Mouse (Mus musculus): Measurements from ENCODE around the gene Lhfpl2.

Gene Lhfpl2

DNA sequence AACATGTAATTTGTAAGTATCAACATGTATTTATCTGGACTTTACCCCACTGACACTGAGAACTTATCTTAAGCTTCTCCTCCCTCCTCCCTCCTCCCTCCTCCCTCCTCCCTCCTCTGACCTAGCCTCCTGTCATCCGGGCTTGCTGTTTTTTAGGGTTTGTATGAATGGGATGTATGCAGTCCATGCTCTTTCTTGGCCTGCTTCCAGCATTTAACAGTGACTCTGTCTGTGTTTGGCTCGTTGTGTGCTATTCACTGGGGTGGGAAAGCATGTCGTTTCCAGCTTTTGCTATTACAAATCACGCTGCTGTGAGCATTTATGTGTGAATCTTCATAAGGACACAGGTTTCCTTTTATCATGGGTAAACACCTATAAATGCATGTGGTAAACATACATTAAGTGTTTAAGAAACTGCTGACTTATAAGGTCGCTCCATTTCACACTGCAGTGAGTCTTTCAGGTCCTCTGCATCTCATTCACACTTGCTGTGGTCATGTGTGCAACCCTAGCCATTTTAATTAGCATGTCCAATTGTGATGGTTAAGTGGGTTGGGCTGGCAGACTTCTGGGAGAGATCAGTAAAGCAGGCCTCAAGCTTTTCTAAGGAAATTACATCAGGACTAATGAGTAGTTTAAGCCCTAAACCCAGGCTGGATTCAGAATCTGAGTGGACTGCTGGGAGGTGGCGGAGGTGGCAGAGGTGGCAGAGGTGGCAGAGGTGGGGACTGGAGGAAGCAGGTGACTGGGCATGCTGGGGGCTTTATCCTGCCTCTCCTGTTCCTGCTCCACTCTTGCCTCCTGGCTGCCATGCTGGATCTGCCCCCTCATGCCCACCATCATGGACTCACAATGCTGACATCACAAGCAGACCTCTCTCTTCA, 153.9 kb downstream of the Lhfpl2 start:
- in situ Hi-C loops (cut with MseI, MboI) = no loop called here

DNA sequence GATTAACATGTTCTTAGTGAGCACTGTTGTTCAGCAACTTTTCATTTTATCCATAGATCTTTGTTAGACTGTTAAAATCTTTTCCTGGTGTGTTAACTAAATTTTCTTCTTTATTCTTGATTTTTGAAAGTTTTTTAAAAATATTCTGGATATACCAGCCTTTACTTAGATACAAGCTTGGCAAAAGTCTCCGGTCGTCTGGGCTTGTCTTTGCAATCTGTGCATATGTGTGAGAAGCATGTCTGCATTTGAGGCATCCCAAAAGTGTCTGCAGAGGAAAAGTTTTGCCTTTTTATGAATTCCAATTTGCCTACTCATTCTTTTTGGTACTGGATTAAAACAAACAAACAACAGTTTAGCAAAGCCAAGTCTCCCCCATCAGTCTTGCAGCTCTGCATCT, 154.6 kb downstream of the Lhfpl2 start:
- in situ Hi-C loops (cut with MseI, MboI) = no loop called here

DNA sequence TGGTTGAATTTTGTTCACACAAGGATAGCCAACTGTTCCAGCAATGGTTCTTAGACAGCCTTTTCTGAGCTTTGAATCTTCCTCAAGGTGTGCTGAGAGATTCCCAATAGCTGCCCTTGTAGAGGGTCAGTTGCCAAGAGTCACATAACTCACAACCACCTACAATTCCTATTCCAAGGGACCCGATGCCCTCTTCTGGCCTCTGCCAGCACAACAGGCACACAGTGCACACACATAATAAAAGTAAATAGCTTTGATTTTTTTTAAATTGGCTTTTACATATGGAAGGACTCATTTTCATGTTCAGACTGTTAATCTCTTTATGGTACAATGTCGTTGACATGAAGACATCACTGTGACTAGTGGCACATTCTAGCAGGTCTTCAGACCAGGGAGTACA, 155.1 kb downstream of the Lhfpl2 start:
- in situ Hi-C loops (cut with MseI, MboI) = no loop called here

DNA sequence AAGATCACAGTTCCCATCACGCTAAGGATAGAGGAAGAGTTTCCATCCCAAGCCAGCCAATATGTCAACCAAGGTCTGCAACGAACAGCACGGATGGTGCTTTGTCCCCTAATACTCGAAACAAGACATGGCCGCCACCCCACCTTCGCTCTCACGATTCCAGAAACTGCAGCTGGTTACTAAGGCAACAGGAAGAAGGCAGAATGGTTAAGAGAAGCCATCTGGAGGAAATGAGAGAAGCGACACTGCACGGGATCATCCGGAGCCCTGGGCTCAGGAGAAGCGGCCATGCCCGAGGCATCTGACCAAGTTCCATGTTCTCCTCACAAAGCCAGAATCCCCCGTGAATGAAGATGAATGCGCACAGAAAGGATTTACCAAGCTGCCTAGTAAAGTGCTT, 166.0 kb downstream of the Lhfpl2 start:
- in situ Hi-C loops (cut with MseI, MboI) = no loop called here

DNA sequence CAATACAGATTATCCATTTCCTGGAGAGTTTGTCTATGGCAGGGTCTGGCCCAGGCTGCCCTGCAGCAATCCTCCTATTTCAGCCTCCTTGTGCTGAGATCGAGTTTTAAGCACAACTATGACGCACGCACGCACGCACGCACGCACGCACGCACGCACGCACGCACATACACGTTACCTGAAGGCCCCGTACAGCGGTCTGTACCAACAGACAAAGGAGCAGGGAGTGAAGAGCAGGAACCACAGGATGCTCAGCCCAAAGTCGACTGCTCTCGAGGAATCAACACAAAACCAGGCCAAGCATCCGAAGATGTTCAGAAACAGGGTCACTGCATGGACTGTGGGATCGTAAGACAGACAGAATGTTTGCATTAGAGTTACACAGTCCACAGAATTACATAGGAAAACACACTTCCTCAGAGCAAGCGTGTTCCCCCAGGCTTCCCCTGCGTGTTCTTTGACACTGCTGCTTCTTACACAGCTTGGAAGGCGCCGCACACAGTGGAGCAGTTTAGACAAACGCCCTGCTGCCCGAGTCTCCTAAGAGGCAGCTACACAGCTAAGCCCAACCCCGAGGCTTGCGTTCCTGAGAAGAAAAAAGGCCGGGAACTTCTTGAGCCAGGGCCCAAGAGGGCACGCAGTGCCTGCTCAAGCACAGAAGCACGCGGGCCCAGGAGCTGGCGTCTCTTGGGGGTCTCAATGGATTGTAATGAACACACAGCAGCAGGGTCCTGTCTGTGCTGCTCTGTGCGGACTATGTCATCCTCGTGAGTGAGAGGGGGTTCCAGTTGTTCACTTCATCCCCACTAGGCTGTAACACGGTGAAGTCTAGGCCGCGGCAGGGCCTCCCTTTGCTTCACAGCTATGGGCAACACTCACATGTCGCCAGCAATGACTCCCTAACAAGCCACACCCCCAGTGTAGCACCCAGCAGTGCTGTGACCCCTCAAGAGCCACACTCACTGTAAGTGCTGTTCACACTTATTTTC, 167.4 kb downstream of the Lhfpl2 start:
- in situ Hi-C loops (cut with MseI, MboI) = no loop called here

DNA sequence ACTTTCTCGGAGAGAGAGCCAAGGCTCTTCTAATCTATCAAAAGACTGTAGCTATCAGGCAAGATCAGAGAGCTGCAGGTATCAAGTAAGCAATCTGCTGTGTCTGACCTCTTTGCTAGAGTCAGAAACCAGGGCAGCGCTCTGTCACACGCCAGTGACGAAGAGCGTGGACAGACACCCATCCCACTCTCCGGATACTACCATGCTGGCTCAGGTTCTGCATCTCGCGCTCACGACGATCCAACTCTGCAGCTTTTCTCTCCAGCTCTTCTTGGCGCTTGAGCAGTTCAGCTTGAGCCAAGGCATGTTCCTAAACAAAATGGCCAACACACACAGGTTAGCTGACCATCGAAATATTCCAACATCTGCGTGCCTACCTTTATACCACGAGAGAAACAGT, 174.3 kb downstream of the Lhfpl2 start:
- in situ Hi-C loops (cut with MseI, MboI) = no loop called here

DNA sequence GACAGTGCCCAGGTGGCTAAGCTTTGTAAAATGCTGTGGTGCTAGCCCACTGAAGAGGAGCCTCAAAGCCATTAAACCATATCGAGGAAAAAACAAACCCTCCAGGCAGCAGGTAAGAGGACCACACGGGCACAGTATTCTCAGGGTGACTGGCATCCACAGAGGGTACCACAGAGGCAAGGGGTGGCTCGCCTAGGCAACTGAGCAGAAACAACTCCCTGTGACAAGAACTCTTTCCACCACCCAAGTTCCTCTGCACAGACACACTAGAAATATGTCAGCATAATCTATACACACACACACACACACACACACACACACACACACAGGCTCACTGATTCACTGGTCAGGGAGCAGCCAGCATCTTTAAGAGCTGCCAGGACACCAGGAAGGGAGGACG, 181.9 kb downstream of the Lhfpl2 start:
- in situ Hi-C loops (cut with MseI, MboI) = no loop called here

DNA sequence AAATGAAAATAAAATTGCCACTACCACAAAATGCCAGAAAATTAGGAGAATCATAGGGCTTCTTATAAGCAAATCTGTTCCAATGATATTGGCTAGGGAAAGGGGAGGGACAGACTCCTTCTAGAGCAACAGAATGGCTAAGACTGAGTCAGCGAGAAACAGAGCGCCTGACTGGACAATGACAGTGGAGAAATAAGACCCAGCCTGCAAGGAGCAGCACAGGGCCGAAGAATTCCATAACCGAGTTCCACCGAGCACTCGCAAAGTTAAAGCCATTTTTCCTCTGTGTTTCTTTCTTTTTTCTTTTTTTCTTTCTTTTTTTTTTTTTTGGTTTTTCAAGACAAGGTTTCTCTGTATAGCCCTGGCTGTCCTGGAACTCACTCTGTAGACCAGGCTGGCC, 182.5 kb downstream of the Lhfpl2 start:
- in situ Hi-C loops (cut with MseI, MboI) = no loop called here

DNA sequence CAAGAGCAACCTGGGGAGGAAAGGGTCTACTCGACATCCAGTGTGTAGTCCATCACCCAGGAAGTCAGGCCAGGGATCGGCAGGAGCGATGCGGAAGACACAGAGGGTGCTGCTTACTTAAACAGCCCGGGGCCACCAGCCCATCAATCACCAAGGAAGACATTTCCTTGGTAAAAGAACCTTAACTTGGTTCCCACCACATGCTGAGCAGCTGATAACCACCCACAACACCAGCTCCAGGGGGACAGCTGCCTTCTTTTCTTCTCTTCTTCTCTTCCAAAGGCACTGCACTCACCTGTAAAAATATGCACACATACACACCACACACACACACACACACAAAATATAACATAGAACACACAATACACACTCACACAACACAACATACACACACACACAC, 183.3 kb downstream of the Lhfpl2 start:
- in situ Hi-C loops (cut with MseI, MboI) = no loop called here

DNA sequence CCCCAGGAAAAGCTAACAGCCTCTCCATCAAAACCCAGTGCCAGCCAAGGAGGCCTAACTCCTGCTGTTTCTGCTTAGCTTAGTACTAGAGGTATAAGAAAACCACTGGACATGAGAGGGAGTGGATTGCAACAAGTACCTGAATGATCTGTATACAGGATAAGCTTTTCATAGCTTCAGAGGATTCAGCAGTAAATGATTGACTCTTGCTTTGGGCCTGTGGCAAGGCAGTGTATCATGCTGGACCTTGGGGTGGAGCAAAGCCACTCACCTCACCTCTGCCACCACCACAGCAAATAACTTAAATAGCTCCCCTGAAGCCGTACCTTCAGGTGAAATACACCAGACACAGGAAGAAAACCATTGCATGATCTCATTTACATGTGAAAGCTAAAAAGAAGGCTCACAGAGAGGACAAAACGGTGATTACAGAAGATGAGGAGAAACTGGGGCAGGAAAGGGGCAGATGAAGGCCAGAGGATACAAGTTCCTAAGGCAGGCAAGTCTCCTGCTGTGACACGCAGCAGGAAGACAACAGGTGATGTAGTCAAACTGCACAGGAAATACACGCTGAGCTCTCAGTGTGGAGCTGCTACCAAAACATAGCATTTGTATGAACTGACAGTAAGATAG, 184.4 kb downstream of the Lhfpl2 start:
- in situ Hi-C loops (cut with MseI, MboI) = no loop called here

DNA sequence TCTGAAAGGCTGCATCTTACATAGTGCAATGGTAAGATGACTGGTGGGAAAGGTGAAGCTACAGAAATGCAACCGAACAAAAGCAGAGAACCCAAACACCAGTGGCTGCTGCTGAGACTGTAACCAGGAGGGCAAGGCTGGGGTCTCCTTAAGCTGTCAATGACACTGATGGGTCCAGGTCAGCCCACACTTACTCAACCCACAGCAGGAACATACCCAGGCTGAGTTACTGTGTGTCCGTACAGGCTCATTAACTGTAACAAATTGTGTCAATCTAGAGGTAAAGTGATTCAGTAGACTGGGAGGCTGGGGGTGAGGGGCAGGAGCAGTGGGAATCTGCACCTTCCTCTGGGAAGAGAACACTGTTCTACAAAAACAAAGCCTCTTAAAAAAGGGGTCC, 185.3 kb downstream of the Lhfpl2 start:
- in situ Hi-C loops (cut with MseI, MboI) = no loop called here
